Mouse (Mus musculus): ENCODE results near the gene E030025P04Rik. TPM values are rescaled to one million over a fixed set of nuclear protein-coding genes. Genes with fewer than 3 reads are reported as not detected.

E030025P04Rik gene
- total and polyA plus RNA-seq, 2 experiments from 2014 or later, result not detected

- H3K4me2 ChIP-seq (ENCODE audit: low read depth, low read length), result no peak overlapping the region
- no peaks in the 10 kb centered on the region for H3K9me3 ChIP-seq (replicated peaks; ENCODE audit: control insufficient read depth, low read length)
- H3K4me1 ChIP-seq (ENCODE audit: control insufficient read depth, insufficient read depth), result no peaks in the 10 kb centered on the region
- DNase-seq (ENCODE audit: low spot score), result no peak
- no peaks in the 10 kb centered on the region for H3K36me3 ChIP-seq (replicated peaks; ENCODE audit: control insufficient read depth, insufficient read depth, low read length)
- ATAC-seq (ENCODE audit: insufficient read depth, low read depth), result no peak
- 78% methylated on average over 4 of the region's 5 CpGs for WGBS
- no peaks in the 10 kb centered on the region for H3K27me3 ChIP-seq (ENCODE audit: control insufficient read depth, insufficient read depth, low read length)
- no peak for TF ChIP-seq EP300 (IDR thresholded peaks at IDR 0.05; ENCODE audit: low read depth)
- TF ChIP-seq CTCF (IDR thresholded peaks at IDR 0.05; ENCODE audit: low read depth), result no peak
- H3K27ac ChIP-seq (ENCODE audit: low read depth), result no peak overlapping the region
- no peak overlapping the region for H3K9ac ChIP-seq (replicated peaks; ENCODE audit: low read depth, low read length)
- H3K4me3 ChIP-seq (ENCODE audit: low read depth, low read length), result no peak overlapping the region
Observed at GRCm38 (mm10) chr11:109157694-109158093, 13.5 kb upstream of the E030025P04Rik start.

- DNase-seq (ENCODE audit: low spot score) (no peak), ATAC-seq (ENCODE audit: insufficient read depth, low read depth) (no peak)
- Histone ChIP-seq H3K9me3 (replicated peaks; ENCODE audit: control insufficient read depth, low read length) (no peaks in the 10 kb centered on the region), H3K36me3 (replicated peaks; ENCODE audit: control insufficient read depth, insufficient read depth, low read length) (no peaks in the 10 kb centered on the region), H3K4me2 (ENCODE audit: low read depth, low read length) (no peak overlapping the region), H3K27me3 (ENCODE audit: control insufficient read depth, insufficient read depth, low read length) (no peaks in the 10 kb centered on the region), H3K9ac (replicated peaks; ENCODE audit: low read depth, low read length) (no peak overlapping the region), H3K4me3 (ENCODE audit: low read depth, low read length) (no peak overlapping the region), H3K27ac (ENCODE audit: low read depth) (no peak overlapping the region), H3K4me1 (ENCODE audit: control insufficient read depth, insufficient read depth) (no peaks in the 10 kb centered on the region)
- 62% methylated on average over 7 of the region's 7 CpGs for WGBS
- TF ChIP-seq EP300 (IDR thresholded peaks at IDR 0.05; ENCODE audit: low read depth), result no peak
- no peak for TF ChIP-seq CTCF (IDR thresholded peaks at IDR 0.05; ENCODE audit: low read depth)
Observed at GRCm38 (mm10) chr11:109144890-109145341, 747 bp upstream of the E030025P04Rik start.

- H3K4me3 ChIP-seq (ENCODE audit: low read depth, low read length), result no peak overlapping the region
- peaks cover 10% of the 10 kb centered on the region; the same call in 1 of the 2 replicates for H3K27me3 ChIP-seq (ENCODE audit: control insufficient read depth, insufficient read depth, low read length)
- TF ChIP-seq CTCF (IDR thresholded peaks at IDR 0.05; ENCODE audit: low read depth) (no peak), EP300 (IDR thresholded peaks at IDR 0.05; ENCODE audit: low read depth) (no peak)
- no peaks in the 10 kb centered on the region for H3K9me3 ChIP-seq (replicated peaks; ENCODE audit: control insufficient read depth, low read length)
- no peaks in the 10 kb centered on the region for H3K4me1 ChIP-seq (ENCODE audit: control insufficient read depth, insufficient read depth)
- DNase-seq (ENCODE audit: low spot score) (peak; percentile 49), ATAC-seq (ENCODE audit: insufficient read depth, low read depth) (peak; percentile 75)
- H3K9ac ChIP-seq (replicated peaks; ENCODE audit: low read depth, low read length), result no peak overlapping the region
- no peaks in the 10 kb centered on the region for H3K36me3 ChIP-seq (replicated peaks; ENCODE audit: control insufficient read depth, insufficient read depth, low read length)
- WGBS, result 42% methylated on average over 7 of the region's 7 CpGs
- no peak overlapping the region for H3K4me2 ChIP-seq (ENCODE audit: low read depth, low read length)
- no peak overlapping the region for H3K27ac ChIP-seq (ENCODE audit: low read depth)
Observed at GRCm38 (mm10) chr11:109126482-109126881, 17.7 kb downstream of the E030025P04Rik start.

- DNase-seq (ENCODE audit: low spot score) (no peak), ATAC-seq (ENCODE audit: insufficient read depth, low read depth) (no peak)
- 67% methylated on average over 5 of the region's 5 CpGs for WGBS
- H3K27ac ChIP-seq (ENCODE audit: low read depth), result no peak overlapping the region
- TF ChIP-seq CTCF (IDR thresholded peaks at IDR 0.05; ENCODE audit: low read depth) (no peak), EP300 (IDR thresholded peaks at IDR 0.05; ENCODE audit: low read depth) (no peak)
- H3K36me3 ChIP-seq (replicated peaks; ENCODE audit: control insufficient read depth, insufficient read depth, low read length), result no peaks in the 10 kb centered on the region
- H3K9ac ChIP-seq (replicated peaks; ENCODE audit: low read depth, low read length), result no peak overlapping the region
- H3K4me1 ChIP-seq (ENCODE audit: control insufficient read depth, insufficient read depth), result no peaks in the 10 kb centered on the region
- H3K9me3 ChIP-seq (replicated peaks; ENCODE audit: control insufficient read depth, low read length), result no peaks in the 10 kb centered on the region
- peaks cover 10% of the 10 kb centered on the region; the same call in 1 of the 2 replicates for H3K27me3 ChIP-seq (ENCODE audit: control insufficient read depth, insufficient read depth, low read length)
- no peak overlapping the region for H3K4me3 ChIP-seq (ENCODE audit: low read depth, low read length)
- no peak overlapping the region for H3K4me2 ChIP-seq (ENCODE audit: low read depth, low read length)
Observed at GRCm38 (mm10) chr11:109125451-109125850, 18.7 kb downstream of the E030025P04Rik start.

GRCm38 (mm10) chr11:109124284-109124683 lies 19.9 kb downstream of the E030025P04Rik start:
- Histone ChIP-seq H3K27me3 (ENCODE audit: control insufficient read depth, insufficient read depth, low read length) (peaks cover 10% of the 10 kb centered on the region; the same call in 1 of the 2 replicates), H3K4me1 (ENCODE audit: control insufficient read depth, insufficient read depth) (no peaks in the 10 kb centered on the region), H3K9ac (replicated peaks; ENCODE audit: low read depth, low read length) (no peak overlapping the region), H3K4me3 (ENCODE audit: low read depth, low read length) (no peak overlapping the region), H3K9me3 (replicated peaks; ENCODE audit: control insufficient read depth, low read length) (no peaks in the 10 kb centered on the region), H3K4me2 (ENCODE audit: low read depth, low read length) (no peak overlapping the region), H3K36me3 (replicated peaks; ENCODE audit: control insufficient read depth, insufficient read depth, low read length) (no peaks in the 10 kb centered on the region), H3K27ac (ENCODE audit: low read depth) (no peak overlapping the region)
- no peak for DNase-seq (ENCODE audit: low spot score)
- no peak for ATAC-seq (ENCODE audit: insufficient read depth, low read depth)
- 58% methylated on average over 3 of the region's 3 CpGs for WGBS
- TF ChIP-seq CTCF (IDR thresholded peaks at IDR 0.05; ENCODE audit: low read depth) (peak; percentile 39), EP300 (IDR thresholded peaks at IDR 0.05; ENCODE audit: low read depth) (no peak)

- ATAC-seq (ENCODE audit: insufficient read depth, low read depth), result no peak
- TF ChIP-seq EP300 (IDR thresholded peaks at IDR 0.05; ENCODE audit: low read depth) (no peak), CTCF (IDR thresholded peaks at IDR 0.05; ENCODE audit: low read depth) (no peak)
- WGBS, result 63% methylated on average over 11 of the region's 11 CpGs
- no peaks in the 10 kb centered on the region for H3K36me3 ChIP-seq (replicated peaks; ENCODE audit: control insufficient read depth, insufficient read depth, low read length)
- H3K27ac ChIP-seq (ENCODE audit: low read depth), result no peak overlapping the region
- H3K4me2 ChIP-seq (ENCODE audit: low read depth, low read length), result no peak overlapping the region
- no peak overlapping the region for H3K4me3 ChIP-seq (ENCODE audit: low read depth, low read length)
- H3K27me3 ChIP-seq (ENCODE audit: control insufficient read depth, insufficient read depth, low read length), result peaks cover 85% of the 10 kb centered on the region
- H3K9ac ChIP-seq (replicated peaks; ENCODE audit: low read depth, low read length), result no peak overlapping the region
- no peaks in the 10 kb centered on the region for H3K4me1 ChIP-seq (ENCODE audit: control insufficient read depth, insufficient read depth)
- no peaks in the 10 kb centered on the region for H3K9me3 ChIP-seq (replicated peaks; ENCODE audit: control insufficient read depth, low read length)
- DNase-seq (ENCODE audit: low spot score), result no peak
Observed at GRCm38 (mm10) chr11:109109826-109110346, 34.3 kb downstream of the E030025P04Rik start.

All from heart, postnatal 0 days (tissue).